Mouse (Mus musculus): ENCODE results near the gene Polr2m. TPM values are rescaled to one million over a fixed set of nuclear protein-coding genes. Genes with fewer than 3 reads are reported as not detected.

Gene Polr2m
- polyA plus RNA-seq, 1 experiment: 232 TPM

DNA sequence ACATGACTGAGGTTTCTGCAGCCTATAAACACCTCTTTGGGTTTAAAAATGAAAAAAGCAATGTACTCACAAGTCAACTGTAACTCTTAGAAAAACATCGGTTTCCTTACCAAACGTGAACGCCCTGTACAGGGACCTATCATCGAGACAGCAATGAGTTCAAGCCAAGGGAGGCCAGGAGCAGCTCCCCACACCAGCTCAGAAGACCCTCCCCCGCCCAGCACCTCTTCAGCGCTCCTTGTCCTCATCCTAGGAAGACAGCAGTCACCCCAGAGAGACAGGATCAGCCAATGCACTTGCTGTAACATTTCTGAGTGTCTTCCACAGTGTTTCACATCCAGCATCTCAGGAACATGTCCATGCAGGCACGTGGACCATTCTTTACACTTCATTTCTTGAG, 7.1 kb downstream of the Polr2m start:
- DNase-seq (ENCODE audit: low read depth, low spot score): no peak

DNA sequence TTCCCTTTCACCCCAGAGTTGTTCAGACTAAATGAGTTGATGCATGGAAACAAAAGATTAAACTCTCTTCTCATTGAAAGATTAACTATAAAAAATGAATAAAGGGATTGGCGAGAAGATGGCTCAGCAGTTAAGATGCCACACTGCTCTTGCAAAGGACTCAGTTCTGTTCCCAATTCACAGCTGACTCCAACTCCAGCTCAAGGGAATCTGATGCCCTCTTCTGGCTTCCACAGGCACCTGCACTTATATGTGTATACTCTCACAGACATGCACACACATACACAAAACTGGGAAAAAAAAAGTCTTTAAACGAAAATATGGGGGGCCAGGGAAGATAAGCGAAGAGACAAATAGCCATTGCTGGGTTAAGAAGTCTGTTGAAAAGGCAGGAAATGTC, 9.1 kb downstream of the Polr2m start:
- over 99% methylated on average over 3 of the region's 3 CpGs for WGBS
- no peak for DNase-seq (ENCODE audit: low read depth, low spot score)

More for the DNA sequence above, 7.1 kb downstream of the Polr2m start:
- WGBS: 93% methylated on average over 7 of the region's 7 CpGs

DNA sequence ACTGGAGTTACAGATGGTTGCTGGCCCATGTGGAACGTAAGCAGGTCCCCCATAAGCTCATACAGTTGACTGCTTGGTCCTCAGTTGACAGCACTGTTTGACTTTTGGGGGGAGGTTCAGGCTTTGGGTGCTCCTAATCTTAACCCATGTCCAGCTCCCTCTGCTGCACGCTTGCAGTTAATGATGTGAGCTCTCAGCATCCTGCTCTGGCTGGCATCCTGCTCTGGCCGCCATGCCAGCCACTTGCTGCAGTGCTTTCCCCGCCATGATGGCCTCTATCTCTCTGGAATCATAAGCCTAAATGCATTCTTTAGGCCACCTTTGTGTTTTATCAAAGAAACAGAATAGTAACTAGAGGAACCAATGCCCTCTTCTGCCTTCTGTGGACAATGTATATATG, 10.2 kb downstream of the Polr2m start:
- no peak for DNase-seq (ENCODE audit: low read depth, low spot score)
- 95% methylated on average over 4 of the region's 4 CpGs for WGBS

DNA sequence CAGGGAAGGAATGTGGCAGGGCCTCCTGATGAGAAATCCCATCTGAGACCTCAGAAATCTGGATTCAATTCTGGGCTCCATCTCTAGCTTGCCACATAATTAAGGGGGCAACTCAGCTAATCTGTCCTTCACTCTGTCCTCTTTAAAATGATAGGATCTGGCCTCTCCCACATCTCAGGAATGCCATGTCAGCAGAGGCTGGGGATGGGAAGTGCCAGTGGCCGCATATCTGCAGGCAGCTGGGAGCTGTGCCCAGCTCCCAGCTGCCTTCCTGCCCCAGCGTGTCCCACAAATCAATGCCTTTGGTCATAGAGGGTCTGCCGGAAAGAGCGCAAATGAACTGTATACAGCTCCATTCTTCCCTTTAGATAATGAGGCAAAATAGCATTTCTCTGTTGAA, 18.3 kb downstream of the Polr2m start:
- WGBS: 80% methylated on average over 4 of the region's 4 CpGs
- DNase-seq (ENCODE audit: low read depth, low spot score): no peak

DNA sequence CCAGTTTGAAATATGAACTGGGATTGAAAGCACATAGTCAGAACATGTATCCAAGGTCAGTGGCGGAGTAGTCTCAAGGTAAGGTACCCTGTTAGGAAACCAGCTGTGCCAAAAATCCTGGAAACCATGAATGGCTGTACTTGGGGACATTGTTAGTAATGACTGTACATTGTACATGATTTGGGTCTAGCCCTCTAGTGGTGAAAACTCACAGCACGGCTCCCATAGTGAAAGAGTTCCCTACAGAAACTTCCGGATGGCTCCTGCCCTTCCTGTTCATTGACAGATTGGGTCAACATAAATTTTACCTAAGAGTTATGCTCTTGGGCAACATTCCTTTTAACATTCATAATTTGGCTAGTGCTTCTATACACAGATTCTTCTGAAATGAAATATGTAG, 19.6 kb downstream of the Polr2m start:
- no peak for DNase-seq (ENCODE audit: low read depth, low spot score)
- 57% methylated on average over 3 of the region's 3 CpGs for WGBS

DNA sequence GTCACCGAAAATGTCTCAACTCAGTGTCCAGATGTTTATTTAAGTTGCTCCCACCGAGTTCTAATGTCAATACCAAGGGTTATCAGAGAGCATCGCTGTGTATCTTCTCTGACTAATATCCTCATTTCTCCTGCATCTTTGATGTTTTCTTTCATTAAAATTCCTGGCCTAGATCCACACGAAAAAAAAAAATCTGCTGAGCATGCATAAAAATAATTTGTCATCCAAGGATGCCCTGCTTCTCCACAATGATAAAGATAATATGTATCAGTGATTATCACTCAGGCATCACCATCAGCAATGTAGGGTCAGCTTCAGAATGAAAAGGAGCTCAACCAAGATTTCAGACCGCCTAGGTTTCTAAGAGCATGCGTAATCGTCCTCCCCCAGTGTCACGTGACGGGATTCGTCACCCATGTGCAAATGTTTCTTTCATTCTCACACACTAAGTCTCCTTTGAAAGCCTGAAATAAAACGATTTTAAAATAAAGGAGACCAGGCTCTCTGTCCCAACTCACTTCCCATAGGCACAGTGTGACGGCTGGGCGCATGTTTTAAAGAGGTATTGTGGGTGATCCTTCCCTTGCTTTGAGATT, 22.6 kb downstream of the Polr2m start:
- WGBS: 65% methylated on average over 13 of the region's 13 CpGs
- DNase-seq (ENCODE audit: low read depth, low spot score): no peak

DNA sequence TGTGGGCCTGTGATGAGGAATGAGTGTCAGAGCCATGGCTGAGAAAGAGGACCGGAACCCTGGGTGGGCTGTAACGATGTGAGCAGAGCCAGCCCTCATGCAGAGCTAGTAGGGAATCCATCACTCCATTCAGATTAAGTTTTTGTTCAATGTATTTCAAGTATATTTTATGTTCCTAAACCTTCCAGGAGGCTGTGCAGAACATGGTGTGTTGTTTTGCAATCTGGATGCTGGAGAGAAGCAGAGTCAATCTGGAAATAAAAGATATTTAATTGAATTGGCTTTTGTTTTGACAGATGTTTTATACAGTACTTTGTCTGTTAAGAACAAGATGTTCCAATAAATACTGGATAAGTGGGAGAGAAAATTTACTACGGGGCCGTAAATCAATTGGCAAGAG, 29.0 kb downstream of the Polr2m start:
- DNase-seq (ENCODE audit: low read depth, low spot score): no peak

DNA sequence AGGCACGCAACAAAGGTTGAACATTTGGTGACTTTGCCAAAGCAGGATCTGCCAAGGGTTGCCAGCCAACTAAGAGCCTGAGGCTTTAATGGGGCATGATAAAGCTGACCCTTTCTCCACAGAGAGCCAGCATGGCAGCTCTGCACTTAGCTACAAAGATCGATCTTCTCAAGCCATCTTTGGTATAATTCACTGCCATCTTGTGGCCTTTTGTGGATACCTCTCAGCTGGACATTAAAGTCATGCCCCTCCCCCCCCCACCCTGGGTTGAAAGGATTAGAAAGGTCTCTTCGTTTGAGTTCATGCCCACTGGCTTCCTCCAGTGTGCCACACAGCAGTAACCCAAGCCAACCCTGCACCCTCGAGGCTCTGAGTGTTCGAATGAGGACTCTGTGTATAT, 31.8 kb downstream of the Polr2m start:
- no peak for DNase-seq (ENCODE audit: low read depth, low spot score)
- 69% methylated on average over 5 of the region's 5 CpGs for WGBS

More for the DNA sequence above, 29.0 kb downstream of the Polr2m start:
- 54% methylated on average over 4 of the region's 4 CpGs for WGBS

DNA sequence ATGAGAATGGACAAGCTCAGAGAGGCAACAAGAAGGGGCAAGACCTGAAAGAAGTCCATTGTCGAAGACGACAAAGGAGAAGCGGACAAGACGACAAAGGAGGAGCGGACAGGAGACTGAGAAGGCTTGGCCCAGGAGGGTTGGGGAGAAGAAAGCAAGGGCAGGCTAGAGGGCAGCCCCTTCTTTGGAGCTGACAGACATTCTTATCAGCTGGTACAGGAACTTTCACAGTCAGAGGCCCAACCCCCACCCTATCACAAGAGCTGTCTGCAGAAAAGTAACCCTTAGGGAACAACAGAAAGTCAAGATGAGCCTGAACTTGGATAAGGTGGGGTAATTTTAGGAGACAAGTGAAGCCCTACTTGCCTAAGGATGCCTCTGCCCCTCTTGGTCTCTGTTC, 32.4 kb downstream of the Polr2m start:
- no peak for DNase-seq (ENCODE audit: low read depth, low spot score)
- WGBS: 95% methylated on average over 5 of the region's 5 CpGs

DNA sequence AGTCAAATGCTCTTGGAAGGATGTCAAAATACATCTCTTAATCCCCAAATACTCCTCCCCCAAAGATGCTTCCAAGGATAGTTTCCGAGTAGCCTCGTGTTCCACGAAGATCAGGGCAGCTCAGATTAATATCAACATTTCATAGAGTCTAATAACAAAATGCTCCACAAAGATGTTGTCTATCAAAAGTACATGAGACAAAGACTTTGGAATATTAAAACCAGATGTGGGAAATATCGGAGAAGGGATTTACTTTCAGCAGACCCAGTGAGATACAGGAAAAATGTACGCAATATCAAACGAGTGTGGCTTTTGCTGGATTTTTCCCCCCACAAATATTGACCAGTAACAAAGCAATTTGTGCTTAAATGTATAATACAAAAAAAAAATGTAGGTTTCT, 35.1 kb downstream of the Polr2m start:
- WGBS: 76% methylated on average over 6 of the region's 6 CpGs
- no peak for DNase-seq (ENCODE audit: low read depth, low spot score)

DNA sequence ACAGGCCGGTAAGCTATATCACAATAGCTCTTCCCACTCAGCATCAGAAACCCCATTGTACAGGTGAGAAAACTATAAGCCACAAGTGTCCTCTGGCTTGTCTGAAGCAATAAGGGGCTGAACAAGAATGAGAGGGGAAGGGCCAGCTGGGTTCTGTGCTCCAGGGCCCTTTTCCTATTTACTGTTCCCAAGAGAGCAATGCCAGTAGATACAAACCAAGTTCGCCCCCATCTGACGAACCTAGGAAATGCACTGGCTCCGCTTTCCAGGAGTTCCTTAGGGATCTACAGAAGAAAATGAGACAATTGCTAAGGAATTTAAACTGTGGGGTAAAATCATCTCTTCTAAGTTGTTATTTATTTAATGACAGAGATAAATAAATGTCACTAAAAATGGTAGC, 38.2 kb downstream of the Polr2m start:
- peak; percentile 21 for DNase-seq (ENCODE audit: low read depth, low spot score)
- WGBS: 29% methylated on average over 4 of the region's 4 CpGs

DNA sequence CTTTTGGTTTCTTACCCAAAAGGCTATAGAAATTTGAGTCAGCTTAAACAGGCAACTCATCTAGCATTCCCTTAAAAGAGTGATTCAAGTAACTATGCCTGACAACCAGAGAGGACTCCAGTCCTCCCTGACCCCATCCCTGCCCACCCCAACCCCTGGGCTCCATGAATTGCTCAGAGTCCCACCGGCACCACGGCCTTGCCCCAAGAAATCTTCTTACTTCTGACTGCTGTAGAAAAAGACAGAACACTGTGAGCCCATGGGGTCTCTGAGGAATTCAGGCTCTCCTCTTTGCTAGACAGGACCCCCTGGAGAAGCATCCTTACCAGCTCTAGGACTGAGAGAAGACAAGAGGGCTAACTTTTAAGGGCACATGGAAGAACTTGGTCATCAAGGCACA, 40.4 kb downstream of the Polr2m start:
- whole genome bisulfite sequencing: 88% methylated on average over 2 of the region's 2 CpGs

DNA sequence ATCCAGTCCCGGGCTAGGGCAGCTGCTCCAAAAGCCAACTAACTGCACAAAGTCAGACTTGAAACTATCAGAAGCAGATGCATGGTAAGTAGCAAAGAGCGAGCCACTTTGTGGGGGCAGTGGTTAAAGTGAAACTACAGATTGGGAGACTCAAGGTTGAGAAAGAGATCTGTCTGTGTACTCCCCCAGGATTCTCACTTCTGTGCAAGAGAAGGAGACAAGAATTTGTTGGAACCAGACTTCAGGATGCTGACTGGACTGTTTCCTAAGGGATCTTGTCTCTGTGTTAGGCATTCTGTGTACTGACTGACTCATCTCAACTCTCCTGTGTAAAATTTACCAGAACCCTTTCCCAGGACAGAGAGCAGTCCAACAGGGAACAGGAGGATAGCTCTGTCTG, 47.6 kb downstream of the Polr2m start:
- DNase-seq (ENCODE audit: low read depth, low spot score): no peak
- WGBS: 73% methylated on average over 2 of the region's 2 CpGs

More for the DNA sequence above, 40.4 kb downstream of the Polr2m start:
- no peak for DNase-seq (ENCODE audit: low read depth, low spot score)

Other genes starting within 250 kb of the Polr2m start
- 11.5 and 21.3 TPM in 2 replicates for gene Myzap, start 106.4 kb upstream of the Polr2m start, polyA plus RNA-seq (2012; rRNA removed)

Data from large intestine, adult 2 months (tissue).